Mouse (Mus musculus): ENCODE measurements around the gene Wrnip1.

- TF ChIP-seq POLR2A (IDR thresholded peaks at IDR 0.05; ENCODE audit: low read depth, low read length) (no peak), CTCF (IDR thresholded peaks at IDR 0.05; ENCODE audit: extremely low read depth, insufficient read depth, insufficient read length, insufficient replicate concordance) (no peak)
These were observed 32.7 kb downstream of the Wrnip1 start for GRCm38 (mm10) chr13:32834513-32834912.

Data from spleen, adult 2 months (tissue).